Mouse (Mus musculus) limb, embryonic 14.5 days (tissue): ENCODE results near the gene Rxfp1. TPM values are rescaled to one million over a fixed set of nuclear protein-coding genes. Genes with fewer than 3 reads are reported as not detected.

Experiments
- ATAC-seq: fragments of 200-750 bp; cut with Nextera tagmentation; 2 replicates; pipeline ENCODE4 v1.8.0; 2017; ENCODE audit warnings: low read depth, moderate number of reproducible peaks, moderate TSS enrichment; ENCODE audit not compliant: low FRiP score
- DNase-seq: peaks from one replicate; pipeline ENCODE4 v3.0.0-alpha.2; 2015; ENCODE audit warnings: low spot score
- H3K27ac ChIP-seq: fragments of 300-500 bp; sonication (generic); replicated peaks from 2 replicates; pipeline ENCODE4 v1.5.1; 2014; ENCODE audit warnings: low read depth, mild to moderate bottlenecking, low read length, moderate library complexity, mixed read lengths
- H3K27me3 ChIP-seq: fragments of 300-500 bp; sonication (generic); 2 replicates; pipeline ENCODE4 v1.6.1; 2014; ENCODE audit warnings: low read length, mixed read lengths; ENCODE audit not compliant: control insufficient read depth, insufficient read depth
- H3K36me3 ChIP-seq: fragments of 300-500 bp; sonication (generic); 2 replicates; pipeline ENCODE4 v1.6.1; 2014; ENCODE audit warnings: mild to moderate bottlenecking, low read length, moderate library complexity, mixed read lengths; ENCODE audit not compliant: control insufficient read depth, insufficient read depth
- H3K4me1 ChIP-seq: fragments of 300-500 bp; sonication (generic); 2 replicates; pipeline ENCODE4 v1.6.1; 2014; ENCODE audit warnings: antibody characterized with exemption, low read length, mixed read lengths; ENCODE audit not compliant: control insufficient read depth, insufficient read depth
- H3K4me2 ChIP-seq: fragments of 300-500 bp; sonication (generic); replicated peaks from 2 replicates; pipeline ENCODE4 v1.6.1; 2014; ENCODE audit warnings: low read depth, mild to moderate bottlenecking, low read length, moderate library complexity; ENCODE audit not compliant: severe bottlenecking
- H3K4me3 ChIP-seq: fragments of 300-500 bp; sonication (generic); replicated peaks from 2 replicates; pipeline ENCODE4 v1.5.1; 2014; ENCODE audit warnings: low read length
- H3K9ac ChIP-seq: fragments of 300-500 bp; sonication (generic); 2 replicates; pipeline ENCODE4 v1.6.1; 2014; ENCODE audit warnings: mild to moderate bottlenecking, low read depth, low read length, moderate library complexity; ENCODE audit not compliant: severe bottlenecking
- H3K9me3 ChIP-seq: fragments of 300-500 bp; sonication (generic); 2 replicates; pipeline ENCODE4 v1.6.1; 2016; ENCODE audit warnings: low read length; ENCODE audit not compliant: control insufficient read depth
- POLR2A ChIP-seq: fragments of 200-500 bp; IDR thresholded peaks from 2 replicates; pipeline ENCODE4 v1.8.0; 2012; ENCODE audit warnings: inconsistent platforms, mild to moderate bottlenecking, moderate library complexity, borderline replicate concordance; ENCODE audit not compliant: insufficient read depth, insufficient read length; ENCODE audit errors: extremely low read depth
- WGBS: fragments of 180-500 bp; shearing (Covaris S2); extraction: QIAGEN DNeasy Blood & Tissue Kit; methylation state at CpG from one replicate; pipeline ENCODE4 v1.1.7; 2014; 5-methylcytosine and 5-hydroxymethylcytosine counted together
- polyA plus RNA-seq, 2 experiments: library from polyadenylated mRNA; depleted of rRNA in 1 of 2; stranded (reverse) in 1 of 2; unstranded in 1 of 2; fragments of >200 nt; fragmentation: Nextera tagmentation in 1 of 2; extraction: Ambion mirVana in 1 of 2; gene quantifications; 2 replicates each; pipeline versions ENCODE4 v1.2.1 to v1.2.3; 2012 to 2014

The Rxfp1 gene
- polyA plus RNA-seq, 2 experiments: 0.08 to 1.0 TPM

DNA sequence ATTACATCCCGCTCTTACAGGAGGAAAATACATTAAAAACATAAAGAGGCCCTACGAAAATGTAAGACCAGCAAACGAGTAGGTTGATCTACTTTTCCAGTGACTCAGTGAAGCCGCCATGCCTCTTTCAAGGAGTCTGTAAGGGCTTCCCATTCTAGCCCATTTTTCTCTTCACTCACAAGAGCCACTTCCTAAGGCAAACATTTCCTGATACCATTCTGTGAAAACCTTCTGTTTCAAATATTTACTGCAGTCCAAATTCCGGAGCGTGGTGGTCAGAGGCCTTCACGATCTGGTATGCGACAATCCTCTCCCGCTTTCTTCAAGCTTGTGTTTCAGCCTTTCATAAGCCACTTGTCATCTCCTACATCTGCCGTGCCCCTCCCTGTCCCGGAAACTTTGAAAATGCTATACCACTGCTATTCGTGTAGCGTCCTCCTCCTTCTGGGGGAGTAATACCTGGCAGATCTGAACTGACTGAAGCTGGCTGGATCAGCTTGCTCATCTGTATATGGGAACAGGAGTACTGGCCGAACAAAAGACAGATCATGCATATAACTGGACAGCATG lies 11.1 kb downstream of the Rxfp1 start:
- WGBS: 71% methylated on average over 14 of the region's 14 CpGs
- H3K27ac ChIP-seq: no peak overlapping the region
- ATAC-seq (no peak), DNase-seq (no peak)
- no peaks in the 10 kb centered on the region for H3K9me3 ChIP-seq
- no peak overlapping the region for H3K9ac ChIP-seq
- no peak overlapping the region for H3K4me2 ChIP-seq
- H3K4me3 ChIP-seq: no peak overlapping the region
- no peak for TF ChIP-seq POLR2A
- H3K36me3 ChIP-seq: no peaks in the 10 kb centered on the region
- H3K4me1 ChIP-seq: no peaks in the 10 kb centered on the region
- H3K27me3 ChIP-seq: no peaks in the 10 kb centered on the region

DNA sequence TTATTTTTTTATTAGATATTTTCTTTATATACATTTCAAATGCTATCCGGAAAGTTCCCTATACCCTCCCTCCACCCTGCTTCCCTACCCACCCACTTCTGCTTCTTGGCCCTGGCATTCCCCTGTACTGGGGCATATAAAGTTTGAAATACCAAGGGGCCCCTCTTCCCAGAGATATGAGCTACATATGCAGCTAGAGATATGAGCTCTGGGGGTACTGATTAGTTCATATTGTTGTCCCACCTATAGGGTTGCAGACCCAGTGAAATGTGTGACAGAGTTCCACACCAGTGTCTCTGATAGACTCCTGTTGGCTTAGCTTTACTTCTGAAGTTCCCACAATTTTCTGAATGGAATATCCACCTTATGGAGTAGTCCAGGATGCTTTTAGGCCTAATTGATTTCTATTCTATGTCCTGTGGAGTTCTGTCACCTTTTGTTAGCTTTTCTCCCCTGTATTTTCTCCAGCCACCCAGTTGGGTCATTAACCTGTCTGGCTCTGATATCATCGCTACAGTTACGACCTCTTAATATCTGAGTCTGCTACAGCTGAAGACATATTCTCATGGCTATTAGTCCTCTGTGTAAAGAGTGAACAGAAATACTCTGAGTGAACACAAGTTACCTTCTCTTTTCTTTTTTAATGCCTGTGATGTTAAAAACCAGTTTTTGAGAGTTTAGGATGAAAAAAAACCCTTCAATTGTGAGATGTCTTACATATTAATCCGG lies 16.8 kb downstream of the Rxfp1 start:
- WGBS: 80% methylated on average over 4 of the region's 4 CpGs
- no peak for TF ChIP-seq POLR2A
- no peaks in the 10 kb centered on the region for H3K27me3 ChIP-seq

DNA sequence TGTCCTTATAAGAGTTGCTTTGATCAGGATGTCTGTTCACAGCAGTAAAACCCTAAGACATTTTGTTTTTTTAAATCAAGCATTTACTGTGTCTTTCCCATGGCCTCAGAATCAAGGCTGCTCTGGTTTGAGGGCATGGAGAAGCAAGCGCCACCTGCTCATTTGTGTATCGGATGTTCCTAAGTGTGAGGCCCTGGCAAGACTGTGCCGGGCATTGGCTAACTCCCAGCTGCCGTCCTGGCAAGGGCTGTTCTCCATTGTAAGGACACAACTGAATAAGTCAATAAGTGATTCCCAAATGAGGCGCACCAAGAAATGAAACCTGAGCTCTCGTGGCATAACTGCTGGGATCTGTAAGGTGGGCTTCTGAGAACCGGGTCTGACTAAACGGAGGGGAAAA lies 31.2 kb downstream of the Rxfp1 start:
- no peaks in the 10 kb centered on the region for H3K27me3 ChIP-seq
- DNase-seq (no peak), ATAC-seq (no peak)
- no peak for TF ChIP-seq POLR2A
- WGBS: 75% methylated on average over 8 of the region's 8 CpGs
- H3K27ac ChIP-seq: no peak overlapping the region
- no peaks in the 10 kb centered on the region for H3K4me1 ChIP-seq
- no peak overlapping the region for H3K4me3 ChIP-seq
- no peak overlapping the region for H3K9ac ChIP-seq
- H3K9me3 ChIP-seq: no peaks in the 10 kb centered on the region
- H3K4me2 ChIP-seq: no peak overlapping the region
- no peaks in the 10 kb centered on the region for H3K36me3 ChIP-seq

More for the DNA sequence above, 16.8 kb downstream of the Rxfp1 start:
- H3K9me3 ChIP-seq: no peaks in the 10 kb centered on the region
- no peak overlapping the region for H3K4me3 ChIP-seq
- no peak overlapping the region for H3K9ac ChIP-seq
- ATAC-seq: no peak
- no peak overlapping the region for H3K4me2 ChIP-seq
- H3K36me3 ChIP-seq: no peaks in the 10 kb centered on the region
- H3K4me1 ChIP-seq: no peaks in the 10 kb centered on the region
- no peak for DNase-seq
- no peak overlapping the region for H3K27ac ChIP-seq

DNA sequence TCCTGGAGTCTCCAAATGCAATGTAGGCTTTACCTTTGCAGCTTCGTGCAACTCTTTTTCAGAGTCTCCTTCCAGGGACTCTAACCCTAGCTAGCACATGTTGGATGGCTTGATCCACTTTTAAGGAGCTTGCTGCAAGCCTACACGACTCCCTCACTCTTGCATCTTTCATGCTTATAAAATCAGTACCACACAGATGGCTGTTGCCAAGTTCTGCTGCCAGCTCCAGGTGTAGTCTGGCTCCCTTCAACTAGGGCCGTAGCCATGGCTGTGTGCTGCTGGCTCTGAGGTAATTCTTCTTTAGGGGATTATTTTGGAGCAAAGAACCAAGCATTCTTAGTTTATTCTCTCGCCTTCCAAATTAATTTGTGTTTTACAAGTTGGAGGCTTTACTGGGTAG lies 34.5 kb downstream of the Rxfp1 start:
- no peaks in the 10 kb centered on the region for H3K36me3 ChIP-seq
- ATAC-seq: no peak
- no peak overlapping the region for H3K4me3 ChIP-seq
- DNase-seq: no peak
- no peak overlapping the region for H3K27ac ChIP-seq
- 49% methylated on average over 4 of the region's 4 CpGs for WGBS
- H3K27me3 ChIP-seq: no peaks in the 10 kb centered on the region
- H3K9ac ChIP-seq: no peak overlapping the region
- no peaks in the 10 kb centered on the region for H3K9me3 ChIP-seq
- no peak for TF ChIP-seq POLR2A
- no peak overlapping the region for H3K4me2 ChIP-seq
- no peaks in the 10 kb centered on the region for H3K4me1 ChIP-seq

DNA sequence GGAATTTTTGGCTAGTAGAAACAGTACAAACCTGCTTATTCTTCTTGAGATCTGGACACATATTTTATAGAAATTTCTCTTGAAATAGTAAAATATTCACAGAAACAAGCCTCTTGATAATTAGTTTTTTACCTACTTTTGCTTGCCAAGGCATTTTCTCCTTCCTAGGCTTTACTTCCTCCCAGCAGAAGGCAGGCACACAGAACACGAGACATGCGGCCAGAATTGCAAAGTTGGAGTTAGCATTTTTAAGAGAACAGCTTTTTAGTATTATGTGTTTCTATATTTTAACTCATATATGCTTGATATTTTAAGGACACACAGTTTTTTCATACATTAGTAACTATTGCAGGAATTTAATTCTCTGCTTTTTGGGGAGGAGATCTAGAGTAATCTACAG lies 45.7 kb downstream of the Rxfp1 start:
- 64% methylated on average over 2 of the region's 2 CpGs for WGBS
- H3K4me1 ChIP-seq: no peaks in the 10 kb centered on the region
- H3K4me2 ChIP-seq: no peak overlapping the region
- no peaks in the 10 kb centered on the region for H3K36me3 ChIP-seq
- no peak overlapping the region for H3K27ac ChIP-seq
- H3K27me3 ChIP-seq: no peaks in the 10 kb centered on the region
- H3K9me3 ChIP-seq: 0 out of 2 replicates have a peak, but pooled peaks cover 5% of the 10 kb centered on the region
- no peak for ATAC-seq
- no peak overlapping the region for H3K9ac ChIP-seq
- no peak overlapping the region for H3K4me3 ChIP-seq
- no peak for DNase-seq
- TF ChIP-seq POLR2A: no peak
